Mouse (Mus musculus): ENCODE results near the gene Snrnp200. TPM values are rescaled to one million over a fixed set of nuclear protein-coding genes. Genes with fewer than 3 reads are reported as not detected.
A peak's percentile ranks its signal among the peaks of the same experiment; 100 is the strongest.

Gene Snrnp200
- polyA plus RNA-seq, 1 experiment from 2014 or later = 54.6 TPM

- no peak; the same call in 1 of the 2 replicates for ATAC-seq (ENCODE audit: low read depth)
- peak overlapping the region; percentile 83 for H3K27ac ChIP-seq (replicated peaks; ENCODE audit: low read depth, low read length)
- H3K9ac ChIP-seq (ENCODE audit: low read depth, low read length) = peak overlapping the region; percentile 90
- peak overlapping the region; percentile 94 for H3K4me3 ChIP-seq (ENCODE audit: low read depth, low read length)
- 1% methylated on average over 17 of the region's 17 CpGs for WGBS
- peaks cover 37% of the 10 kb centered on the region for H3K36me3 ChIP-seq (ENCODE audit: control insufficient read depth, insufficient read depth, low read length)
- no peaks in the 10 kb centered on the region for H3K9me3 ChIP-seq (ENCODE audit: control insufficient read depth, low read length)
- no peak for DNase-seq (ENCODE audit: low spot score)
- peaks cover 9% of the 10 kb centered on the region for H3K4me1 ChIP-seq (ENCODE audit: control insufficient read depth, insufficient read depth, low read length)
- H3K4me2 ChIP-seq (ENCODE audit: low read depth, low read length) = peak overlapping the region; percentile 86
- no peaks in the 10 kb centered on the region for H3K27me3 ChIP-seq (replicated peaks; ENCODE audit: control insufficient read depth, insufficient read depth, low read length)
Measured at GRCm38 (mm10) chr2:127208452-127208769, 225 bp downstream of the Snrnp200 start.

- peaks cover 60% of the 10 kb centered on the region for H3K36me3 ChIP-seq (ENCODE audit: control insufficient read depth, insufficient read depth, low read length)
- no peak overlapping the region for H3K4me2 ChIP-seq (ENCODE audit: low read depth, low read length)
- ATAC-seq (ENCODE audit: low read depth) = no peak
- no peak overlapping the region for H3K9ac ChIP-seq (ENCODE audit: low read depth, low read length)
- H3K9me3 ChIP-seq (ENCODE audit: control insufficient read depth, low read length) = no peaks in the 10 kb centered on the region
- DNase-seq (ENCODE audit: low spot score) = no peak
- WGBS = 96% methylated on average over 11 of the region's 11 CpGs
- H3K4me3 ChIP-seq (ENCODE audit: low read depth, low read length) = no peak overlapping the region
- H3K27ac ChIP-seq (replicated peaks; ENCODE audit: low read depth, low read length) = no peak overlapping the region
- no peaks in the 10 kb centered on the region for H3K27me3 ChIP-seq (replicated peaks; ENCODE audit: control insufficient read depth, insufficient read depth, low read length)
- peaks cover 9% of the 10 kb centered on the region for H3K4me1 ChIP-seq (ENCODE audit: control insufficient read depth, insufficient read depth, low read length)
Measured at GRCm38 (mm10) chr2:127210701-127211100, 2.5 kb downstream of the Snrnp200 start.

- Histone ChIP-seq H3K9me3 (ENCODE audit: control insufficient read depth, low read length) (no peaks in the 10 kb centered on the region), H3K9ac (ENCODE audit: low read depth, low read length) (no peak overlapping the region), H3K27me3 (replicated peaks; ENCODE audit: control insufficient read depth, insufficient read depth, low read length) (no peaks in the 10 kb centered on the region), H3K4me3 (ENCODE audit: low read depth, low read length) (no peak overlapping the region), H3K4me1 (ENCODE audit: control insufficient read depth, insufficient read depth, low read length) (no peaks in the 10 kb centered on the region), H3K4me2 (ENCODE audit: low read depth, low read length) (no peak overlapping the region), H3K27ac (replicated peaks; ENCODE audit: low read depth, low read length) (no peak overlapping the region), H3K36me3 (ENCODE audit: control insufficient read depth, insufficient read depth, low read length) (peaks cover 98% of the 10 kb centered on the region)
- WGBS = 97% methylated on average over 5 of the region's 5 CpGs
- ATAC-seq (ENCODE audit: low read depth) (no peak), DNase-seq (ENCODE audit: low spot score) (no peak)
Measured at GRCm38 (mm10) chr2:127217746-127218145, 9.6 kb downstream of the Snrnp200 start.

- no peaks in the 10 kb centered on the region for H3K27me3 ChIP-seq (replicated peaks; ENCODE audit: control insufficient read depth, insufficient read depth, low read length)
- 98% methylated on average over 3 of the region's 3 CpGs for WGBS
- no peak overlapping the region for H3K4me3 ChIP-seq (ENCODE audit: low read depth, low read length)
- peaks cover 99% of the 10 kb centered on the region for H3K36me3 ChIP-seq (ENCODE audit: control insufficient read depth, insufficient read depth, low read length)
- no peak overlapping the region for H3K4me2 ChIP-seq (ENCODE audit: low read depth, low read length)
- H3K27ac ChIP-seq (replicated peaks; ENCODE audit: low read depth, low read length) = no peak overlapping the region
- H3K9me3 ChIP-seq (ENCODE audit: control insufficient read depth, low read length) = no peaks in the 10 kb centered on the region
- no peak for DNase-seq (ENCODE audit: low spot score)
- H3K4me1 ChIP-seq (ENCODE audit: control insufficient read depth, insufficient read depth, low read length) = no peaks in the 10 kb centered on the region
- ATAC-seq (ENCODE audit: low read depth) = no peak
- no peak overlapping the region for H3K9ac ChIP-seq (ENCODE audit: low read depth, low read length)
Measured at GRCm38 (mm10) chr2:127225261-127225660, 17.1 kb downstream of the Snrnp200 start.

GRCm38 (mm10) chr2:127237897-127238610, 29.9 kb downstream of the Snrnp200 start:
- H3K9ac ChIP-seq (ENCODE audit: low read depth, low read length) = no peak overlapping the region
- ATAC-seq (ENCODE audit: low read depth) (no peak), DNase-seq (ENCODE audit: low spot score) (no peak)
- H3K4me3 ChIP-seq (ENCODE audit: low read depth, low read length) = no peak overlapping the region
- WGBS = 95% methylated on average over 11 of the region's 11 CpGs
- peaks cover 92% of the 10 kb centered on the region for H3K36me3 ChIP-seq (ENCODE audit: control insufficient read depth, insufficient read depth, low read length)
- H3K4me2 ChIP-seq (ENCODE audit: low read depth, low read length) = no peak overlapping the region
- H3K27me3 ChIP-seq (replicated peaks; ENCODE audit: control insufficient read depth, insufficient read depth, low read length) = no peaks in the 10 kb centered on the region
- no peak overlapping the region for H3K27ac ChIP-seq (replicated peaks; ENCODE audit: low read depth, low read length)
- no peaks in the 10 kb centered on the region for H3K9me3 ChIP-seq (ENCODE audit: control insufficient read depth, low read length)
- no peaks in the 10 kb centered on the region for H3K4me1 ChIP-seq (ENCODE audit: control insufficient read depth, insufficient read depth, low read length)

GRCm38 (mm10) chr2:127240065-127240464, 31.9 kb downstream of the Snrnp200 start:
- no peak overlapping the region for H3K4me2 ChIP-seq (ENCODE audit: low read depth, low read length)
- 91% methylated on average over 2 of the region's 2 CpGs for WGBS
- H3K36me3 ChIP-seq (ENCODE audit: control insufficient read depth, insufficient read depth, low read length) = peaks cover 91% of the 10 kb centered on the region
- no peak overlapping the region for H3K4me3 ChIP-seq (ENCODE audit: low read depth, low read length)
- no peaks in the 10 kb centered on the region for H3K9me3 ChIP-seq (ENCODE audit: control insufficient read depth, low read length)
- H3K27ac ChIP-seq (replicated peaks; ENCODE audit: low read depth, low read length) = no peak overlapping the region
- no peaks in the 10 kb centered on the region for H3K4me1 ChIP-seq (ENCODE audit: control insufficient read depth, insufficient read depth, low read length)
- ATAC-seq (ENCODE audit: low read depth) (no peak), DNase-seq (ENCODE audit: low spot score) (no peak)
- no peak overlapping the region for H3K9ac ChIP-seq (ENCODE audit: low read depth, low read length)
- no peaks in the 10 kb centered on the region for H3K27me3 ChIP-seq (replicated peaks; ENCODE audit: control insufficient read depth, insufficient read depth, low read length)

GRCm38 (mm10) chr2:127247592-127248333, 39.6 kb downstream of the Snrnp200 start, which contains the start of the genes Ciao1 and Tmem127:
Gene Ciao1, minus strand, starts transcription at chr2:127247816.
Gene Tmem127, plus strand, starts transcription at chr2:127247908.
- no peaks in the 10 kb centered on the region for H3K9me3 ChIP-seq (ENCODE audit: control insufficient read depth, low read length)
- H3K36me3 ChIP-seq (ENCODE audit: control insufficient read depth, insufficient read depth, low read length) = peaks cover 39% of the 10 kb centered on the region
- DNase-seq (ENCODE audit: low spot score) = peak; percentile 100
- peak within 1 kb of the TSS; percentile 77 for H3K27ac ChIP-seq (replicated peaks; ENCODE audit: low read depth, low read length)
- ATAC-seq (ENCODE audit: low read depth) = peak; percentile 99
- peak within 1 kb of the TSS; percentile 85 for H3K9ac ChIP-seq (ENCODE audit: low read depth, low read length)
- H3K27me3 ChIP-seq (replicated peaks; ENCODE audit: control insufficient read depth, insufficient read depth, low read length) = no peaks in the 10 kb centered on the region
- peak within 1 kb of the TSS; percentile 81 for H3K4me3 ChIP-seq (ENCODE audit: low read depth, low read length)
- peak within 1 kb of the TSS; percentile 94 for H3K4me2 ChIP-seq (ENCODE audit: low read depth, low read length)
- WGBS = under 1% methylated on average over 39 of the region's 53 CpGs
- peaks cover 7% of the 10 kb centered on the region for H3K4me1 ChIP-seq (ENCODE audit: control insufficient read depth, insufficient read depth, low read length)

- Histone ChIP-seq H3K36me3 (ENCODE audit: control insufficient read depth, insufficient read depth, low read length) (peaks cover 33% of the 10 kb centered on the region), H3K4me3 (ENCODE audit: low read depth, low read length) (peak overlapping the region; percentile 81), H3K27me3 (replicated peaks; ENCODE audit: control insufficient read depth, insufficient read depth, low read length) (no peaks in the 10 kb centered on the region), H3K27ac (replicated peaks; ENCODE audit: low read depth, low read length) (peak overlapping the region; percentile 77; the same call in 1 of the 2 replicates), H3K4me1 (ENCODE audit: control insufficient read depth, insufficient read depth, low read length) (peaks cover 7% of the 10 kb centered on the region), H3K4me2 (ENCODE audit: low read depth, low read length) (peak overlapping the region; percentile 94), H3K9me3 (ENCODE audit: control insufficient read depth, low read length) (no peaks in the 10 kb centered on the region), H3K9ac (ENCODE audit: low read depth, low read length) (peak overlapping the region; percentile 85)
- WGBS = under 1% methylated on average over 36 of the region's 39 CpGs
- peak; percentile 50 for ATAC-seq (ENCODE audit: low read depth)
- peak; percentile 59 for DNase-seq (ENCODE audit: low spot score)
Measured at GRCm38 (mm10) chr2:127248334-127249004, 40.3 kb downstream of the Snrnp200 start.
